Mouse (Mus musculus): ENCODE measurements around the gene Vps51.

DNA sequence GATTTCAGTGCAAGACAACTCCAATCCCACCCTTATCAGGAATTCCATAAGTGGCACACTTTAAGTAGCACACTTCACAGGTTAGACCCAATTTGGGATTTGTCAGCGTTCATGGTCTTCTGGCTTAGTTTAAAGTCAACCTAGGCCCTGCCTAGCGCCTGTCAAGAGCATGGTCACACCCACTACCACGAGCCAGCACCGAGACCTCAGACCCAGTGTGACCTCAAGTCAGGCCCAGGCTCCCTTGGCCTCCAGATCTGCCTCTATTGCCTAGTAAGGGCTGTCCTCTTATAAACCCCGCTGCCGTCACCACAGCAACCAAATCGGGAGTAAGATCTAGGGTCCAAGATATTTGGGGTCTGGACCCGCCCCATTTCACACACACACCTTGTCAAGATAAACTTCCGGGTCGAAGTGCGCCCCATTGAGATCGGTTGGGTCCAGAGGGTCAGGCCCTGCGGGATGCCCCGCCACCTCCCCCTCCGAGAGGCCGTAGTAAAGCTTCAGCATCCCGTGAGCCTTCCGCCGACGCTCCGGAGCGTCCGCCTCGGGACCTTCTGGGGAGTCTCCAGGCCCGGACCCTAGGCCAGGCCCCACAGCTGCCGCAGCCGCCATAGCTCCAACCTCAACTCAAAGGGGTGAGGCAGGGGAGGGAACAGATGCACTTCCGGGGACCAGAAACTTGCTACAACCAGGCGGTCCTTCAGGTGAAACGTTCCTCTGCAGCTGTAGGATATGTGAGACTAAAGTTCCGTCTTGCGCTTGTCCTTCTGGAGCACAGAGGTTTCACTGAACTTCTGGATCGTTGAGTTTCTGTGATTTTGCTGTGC is at the start of gene Vps51:
- TF ChIP-seq POLR2A (IDR thresholded peaks at IDR 0.05; ENCODE audit: borderline replicate concordance, low read depth, low read length) (no peak), CTCF (IDR thresholded peaks at IDR 0.05; ENCODE audit: low read depth, low read length) (no peak)
